Mouse (Mus musculus): ENCODE measurements at regions not wholly inside any gene's neighbourhood (a gene's known extent, or its start where the extent isn't known, plus 50 kb on each side); places are given as distances from the start of the nearest gene placed in this dataset.

GRCm38 (mm10) chr11:44158236-44158635 is 241.6 kb upstream of the Il12b start:
- DNase-seq: no peak

GRCm38 (mm10) chr11:44161734-44162418 is 238.0 kb upstream of the Il12b start:
- DNase-seq: no peak

- DNase-seq: no peak
These were observed 236.8 kb upstream of the Il12b start for GRCm38 (mm10) chr11:44163049-44163448.

GRCm38 (mm10) chr11:44163748-44164147 is 236.1 kb upstream of the Il12b start:
- DNase-seq: no peak

GRCm38 (mm10) chr11:44164186-44164585 is 235.7 kb upstream of the Il12b start:
- no peak for DNase-seq

- DNase-seq: no peak
These were observed 232.0 kb upstream of the Il12b start for GRCm38 (mm10) chr11:44167724-44168500.

- no peak for DNase-seq
These were observed 227.4 kb upstream of the Il12b start for GRCm38 (mm10) chr11:44172478-44172877.

- no peak for DNase-seq
These were observed 226.7 kb upstream of the Il12b start for GRCm38 (mm10) chr11:44173196-44173595.

GRCm38 (mm10) chr11:44174548-44174947 is 225.3 kb upstream of the Il12b start:
- DNase-seq: no peak

GRCm38 (mm10) chr11:44179711-44180110 is 220.2 kb upstream of the Il12b start:
- DNase-seq: no peak

GRCm38 (mm10) chr11:44183823-44184222 is 216.0 kb upstream of the Il12b start:
- DNase-seq: no peak

- no peak for DNase-seq
These were observed 214.5 kb upstream of the Il12b start for GRCm38 (mm10) chr11:44185218-44185890.

GRCm38 (mm10) chr11:44188202-44188601 is 211.7 kb upstream of the Il12b start:
- no peak for DNase-seq

GRCm38 (mm10) chr11:44193806-44194205 is 206.1 kb upstream of the Il12b start:
- DNase-seq: no peak

GRCm38 (mm10) chr11:44202716-44203115 is 197.1 kb upstream of the Il12b start:
- DNase-seq: no peak

GRCm38 (mm10) chr11:44204384-44204783 is 195.5 kb upstream of the Il12b start:
- DNase-seq: no peak

GRCm38 (mm10) chr11:44206866-44207265 is 193.0 kb upstream of the Il12b start:
- no peak for DNase-seq

GRCm38 (mm10) chr11:44211871-44212441 is 187.9 kb upstream of the Il12b start:
- no peak for DNase-seq

GRCm38 (mm10) chr11:44214095-44214494 is 185.8 kb upstream of the Il12b start:
- DNase-seq: no peak

- no peak for DNase-seq
These were observed 183.5 kb upstream of the Il12b start for GRCm38 (mm10) chr11:44216346-44216745.

GRCm38 (mm10) chr11:44219971-44220370 is 179.9 kb upstream of the Il12b start:
- DNase-seq: no peak

GRCm38 (mm10) chr11:44229996-44230395 is 169.9 kb upstream of the Il12b start:
- DNase-seq: no peak

GRCm38 (mm10) chr11:44235456-44235855 is 164.4 kb upstream of the Il12b start:
- DNase-seq: no peak

- no peak for DNase-seq
These were observed 161.8 kb upstream of the Il12b start for GRCm38 (mm10) chr11:44238051-44238450.
